In genomic region chr5:23850345-23851159, GRCm38 (mm10) we compare ENCODE assay signal across 8 mouse cellular contexts. TPM values are rescaled to one million over a fixed set of nuclear protein-coding genes. Genes with fewer than 3 reads are reported as not detected.
A peak's percentile ranks its signal among the peaks of the same experiment; 100 is the strongest.
DNase-seq lines count a peak whose midpoint lies in the region; ATAC-seq and TF ChIP-seq lines count a peak whose summit lies in the region.

No protein-coding gene starts in this region.

- peak overlapping the region; percentile 83 for H3K4me3 ChIP-seq in cortical plate, adult 2 months (ENCODE audit: insufficient read depth, low read length)

- peak; percentile 87 for ATAC-seq in activated CD4-positive, CD25-positive, alpha-beta regulatory T cell, adult 4 months
- ATAC-seq in megakaryocyte, adult 5-6 weeks (ENCODE audit: poor library complexity, severe bottlenecking): peak; percentile 98

- H3K4me1 ChIP-seq in cortical plate, adult 2 months (ENCODE audit: control insufficient read depth, insufficient read depth, low read length): no peaks in the 10 kb centered on the region

- DNase-seq in gastrocnemius, adult 8-10 months (ENCODE audit: low spot score in 2 of 2): peak; percentile 83 to 86
- DNase-seq in hindlimb bud, embryonic 11.5 days (ENCODE audit: extremely low spot score, low read depth, low spot score): peak; percentile 61
- peak; percentile 74 to 82 for DNase-seq in left cerebral cortex, adult 8-10 months (ENCODE audit: low spot score in 2 of 2)
- DNase-seq in right cerebral cortex, adult 18-20 months: peak; percentile 88
- DNase-seq in urinary bladder, adult 2 months (ENCODE audit: low spot score): peak; percentile 88

- TF ChIP-seq POLR2A in cortical plate, adult 2 months (IDR thresholded peaks at IDR 0.05; ENCODE audit: extremely low read depth, insufficient read depth, low read length): no peak; the same call in 1 of the 2 replicates

- TF ChIP-seq CTCF in cortical plate, adult 2 months (IDR thresholded peaks at IDR 0.05; ENCODE audit: extremely low read depth, insufficient read depth, low read length): peak; percentile 25; the same call in 1 of the 2 replicates

- H3K27ac ChIP-seq in cortical plate, adult 2 months (ENCODE audit: insufficient read depth, low read length): no peak overlapping the region

RNA-seq across cellular contexts. Expression of gene Tomm7, which starts 6.6 kb away (rescaled TPM):
- 100 to 1,000 TPM in 1 of 2 experiments, 10 to 100 TPM in 1; 78.4 to 114 TPM for polyA plus RNA-seq in activated CD4-positive, CD25-positive, alpha-beta regulatory T cell, adult 4 months (2017; shearing (Covaris generic))
- polyA plus RNA-seq in cortical plate, adult 2 months (2012; rRNA removed): 90.6 and 97.2 TPM in 2 replicates
- 10 to 100 TPM; 65.2 to 74.8 (median 72.6) TPM for total RNA-seq in gastrocnemius, adult 8-10 months (2022)
- total RNA-seq in left cerebral cortex, adult 8-10 months (2022): 10 to 100 TPM; 69.2 to 86.5 (median 78.1) TPM
- 64.6 and 69.8 TPM in 2 replicates for total RNA-seq in megakaryocyte, adult 5-6 weeks (2015)
- total RNA-seq in megakaryocyte, adult 5-6 weeks (2017): 165 and 188 TPM in 2 replicates
- polyA plus RNA-seq in urinary bladder, adult 2 months (2012; rRNA removed): 96.4 and 113 TPM in 2 replicates
